Mouse (Mus musculus): ENCODE results near the gene Pde6c. TPM values are rescaled to one million over a fixed set of nuclear protein-coding genes. Genes with fewer than 3 reads are reported as not detected.
A peak's percentile ranks its signal among the peaks of the same experiment; 100 is the strongest.

Pde6c gene
- not detected in 2 replicates for polyA plus RNA-seq (2016; fragmentation: Nextera tagmentation; extraction: Ambion mirVana)

DNA sequence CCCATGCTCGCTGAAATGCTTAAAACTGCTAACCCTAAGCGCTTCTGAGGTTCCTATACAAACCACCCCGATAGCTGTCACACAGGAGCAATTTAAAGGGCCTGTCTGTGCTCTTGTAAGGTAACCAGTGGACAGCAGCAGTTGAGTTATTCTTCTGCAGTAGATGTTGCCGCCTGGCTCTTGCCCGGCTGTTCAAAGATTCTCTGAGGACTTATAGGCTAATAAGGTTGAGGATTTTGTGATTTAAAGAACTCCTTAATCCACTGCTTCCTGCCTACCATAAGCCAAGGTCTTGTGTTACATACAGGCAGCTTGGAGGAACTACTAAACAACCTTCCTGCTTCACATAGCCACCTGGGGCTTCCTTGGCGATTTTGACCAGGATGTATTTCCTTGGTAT lies at the start of gene Pde6c:
Gene Pde6c, plus strand, starts transcription at position 301 of the 400 bp plus-strand sequence.
- DNase-seq (ENCODE audit: low spot score): no peak
- Histone ChIP-seq H3K36me3 (replicated peaks) (no peaks in the 10 kb centered on the region), H3K9me3 (no peaks in the 10 kb centered on the region), H3K4me3 (no peak within 1 kb of the TSS), H3K27ac (replicated peaks) (no peak within 1 kb of the TSS), H3K4me1 (peaks cover 9% of the 10 kb centered on the region; the same call in 1 of the 2 replicates), H3K27me3 (replicated peaks; ENCODE audit: low read depth, poor library complexity, severe bottlenecking) (no peaks in the 10 kb centered on the region)
- 80% methylated on average over 6 of the region's 6 CpGs for WGBS

DNA sequence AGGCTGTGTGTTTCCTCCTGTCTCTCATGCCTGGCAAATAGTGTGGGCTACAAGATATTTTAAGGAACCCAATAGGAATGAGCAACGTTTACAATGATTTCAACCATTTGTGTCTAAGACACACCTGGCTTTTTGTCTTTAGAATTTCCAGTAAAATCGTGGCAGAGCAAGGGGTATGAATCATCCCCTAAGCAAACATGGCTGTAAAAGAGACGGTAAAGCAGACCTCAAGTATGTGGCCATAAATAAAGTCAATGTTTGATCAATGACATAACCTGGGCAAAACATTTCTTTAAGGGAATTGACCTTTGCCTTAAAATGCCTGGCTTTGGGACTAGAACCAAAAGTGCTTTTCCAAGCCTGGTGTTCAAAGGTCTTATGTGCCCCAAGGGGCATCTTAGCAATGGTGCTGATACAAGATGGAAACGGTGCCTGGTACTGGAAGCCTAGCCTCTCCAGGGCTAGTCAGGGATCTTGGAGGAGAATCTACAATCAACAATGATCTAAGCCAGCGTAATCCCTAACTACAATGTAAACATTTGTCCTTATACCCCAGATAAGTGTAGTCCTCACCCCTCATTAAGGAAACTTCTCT lies 49.6 kb upstream of the Pde6c start:
- no peak for DNase-seq (ENCODE audit: low spot score)
- WGBS: 81% methylated on average over 5 of the region's 5 CpGs
- H3K27me3 ChIP-seq (replicated peaks; ENCODE audit: low read depth, poor library complexity, severe bottlenecking): no peaks in the 10 kb centered on the region; the same call in 1 of the 2 replicates

GRCm38 (mm10) chr19:38085841-38086240 lies 46.7 kb upstream of the Pde6c start:
- Histone ChIP-seq H3K4me3 (no peak overlapping the region), H3K27ac (replicated peaks) (no peak overlapping the region), H3K36me3 (replicated peaks) (no peaks in the 10 kb centered on the region), H3K4me1 (no peaks in the 10 kb centered on the region), H3K27me3 (replicated peaks; ENCODE audit: low read depth, poor library complexity, severe bottlenecking) (no peaks in the 10 kb centered on the region; the same call in 1 of the 2 replicates), H3K9me3 (no peaks in the 10 kb centered on the region)
- DNase-seq (ENCODE audit: low spot score): no peak
- 87% methylated on average over 4 of the region's 4 CpGs for WGBS

More for the DNA sequence above, 49.6 kb upstream of the Pde6c start:
- H3K9me3 ChIP-seq: no peaks in the 10 kb centered on the region
- no peaks in the 10 kb centered on the region for H3K4me1 ChIP-seq
- no peak overlapping the region for H3K4me3 ChIP-seq
- no peaks in the 10 kb centered on the region for H3K36me3 ChIP-seq (replicated peaks)
- no peak overlapping the region for H3K27ac ChIP-seq (replicated peaks)

DNA sequence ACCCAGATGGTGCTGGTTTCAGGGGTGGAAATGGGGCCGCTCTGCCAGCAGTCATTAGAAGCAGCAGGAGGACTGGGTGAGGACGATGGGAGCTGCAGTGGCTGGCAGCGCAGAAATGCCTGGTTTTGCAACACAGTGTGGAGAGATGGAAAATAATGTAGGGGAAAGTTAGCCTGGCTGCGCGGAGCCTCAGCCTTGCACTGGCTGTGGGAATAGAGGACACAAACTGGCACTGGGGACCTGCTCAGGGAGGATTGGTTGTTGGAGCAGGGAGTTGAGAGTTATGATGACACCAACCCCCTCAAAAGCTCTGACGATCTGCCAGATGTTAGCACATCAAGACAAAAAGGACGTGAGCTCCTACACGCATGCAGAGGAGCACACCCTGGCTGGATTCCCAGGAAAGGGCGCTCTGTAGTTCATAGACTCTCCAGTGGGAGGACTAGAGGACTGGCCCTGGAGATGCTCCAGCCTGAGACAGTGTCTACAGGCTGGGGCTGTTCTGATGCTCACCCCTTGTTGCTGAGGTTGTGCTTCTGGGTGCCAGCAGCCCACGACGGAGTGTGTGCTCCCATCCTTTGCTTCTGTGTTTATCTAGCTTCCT lies 45.5 kb upstream of the Pde6c start:
- 66% methylated on average over 11 of the region's 11 CpGs for WGBS
- Histone ChIP-seq H3K36me3 (replicated peaks) (no peaks in the 10 kb centered on the region), H3K27ac (replicated peaks) (no peak overlapping the region), H3K4me1 (no peaks in the 10 kb centered on the region), H3K9me3 (no peaks in the 10 kb centered on the region), H3K27me3 (replicated peaks; ENCODE audit: low read depth, poor library complexity, severe bottlenecking) (no peaks in the 10 kb centered on the region; the same call in 1 of the 2 replicates), H3K4me3 (no peak overlapping the region)
- DNase-seq (ENCODE audit: low spot score): peak; percentile 30

- Histone ChIP-seq H3K9me3 (no peaks in the 10 kb centered on the region), H3K4me1 (no peaks in the 10 kb centered on the region), H3K27ac (replicated peaks) (no peak overlapping the region), H3K36me3 (replicated peaks) (no peaks in the 10 kb centered on the region), H3K27me3 (replicated peaks; ENCODE audit: low read depth, poor library complexity, severe bottlenecking) (peaks cover 11% of the 10 kb centered on the region), H3K4me3 (no peak overlapping the region)
- DNase-seq (ENCODE audit: low spot score): no peak
- 84% methylated on average over 8 of the region's 8 CpGs for WGBS
These were observed 43.2 kb upstream of the Pde6c start for GRCm38 (mm10) chr19:38089358-38089757.

- no peak for DNase-seq (ENCODE audit: low spot score)
These were observed 41.0 kb upstream of the Pde6c start for GRCm38 (mm10) chr19:38091512-38091985.

DNA sequence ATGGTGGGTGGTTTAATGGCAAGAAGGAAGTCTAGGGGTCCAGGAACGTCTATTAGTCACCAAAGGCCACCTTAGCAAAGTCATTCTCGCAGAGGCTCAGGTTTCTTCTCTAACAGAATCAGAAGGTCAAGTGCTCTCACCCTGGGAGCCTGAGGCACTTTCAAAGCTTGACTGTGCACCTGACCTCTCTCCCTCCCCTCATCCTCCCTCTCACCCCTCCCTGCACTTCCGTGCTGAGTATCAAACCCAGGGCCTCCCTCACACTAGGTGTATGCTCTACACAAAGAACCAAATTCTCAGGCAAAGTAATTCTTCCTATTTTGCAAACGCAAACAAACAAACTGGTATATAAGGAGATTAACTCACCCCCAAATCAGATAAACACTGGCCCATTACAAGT lies 36.4 kb upstream of the Pde6c start:
- Histone ChIP-seq H3K9me3 (no peaks in the 10 kb centered on the region), H3K27me3 (replicated peaks; ENCODE audit: low read depth, poor library complexity, severe bottlenecking) (peaks cover 79% of the 10 kb centered on the region), H3K4me3 (no peak overlapping the region), H3K27ac (replicated peaks) (no peak overlapping the region), H3K36me3 (replicated peaks) (no peaks in the 10 kb centered on the region), H3K4me1 (peaks cover 23% of the 10 kb centered on the region)
- DNase-seq (ENCODE audit: low spot score): peak; percentile 36
- WGBS: 6% methylated on average over 4 of the region's 4 CpGs

More at GRCm38 (mm10) chr19:38091512-38091985, 41.0 kb upstream of the Pde6c start:
- peaks cover 9% of the 10 kb centered on the region for H3K4me1 ChIP-seq
- H3K36me3 ChIP-seq (replicated peaks): no peaks in the 10 kb centered on the region
- no peak overlapping the region for H3K4me3 ChIP-seq
- H3K27ac ChIP-seq (replicated peaks): no peak overlapping the region
- H3K27me3 ChIP-seq (replicated peaks; ENCODE audit: low read depth, poor library complexity, severe bottlenecking): peaks cover 32% of the 10 kb centered on the region
- 72% methylated on average over 4 of the region's 4 CpGs for WGBS
- no peaks in the 10 kb centered on the region for H3K9me3 ChIP-seq

GRCm38 (mm10) chr19:38096858-38097758 lies 35.5 kb upstream of the Pde6c start, which contains the start of gene Ffar4:
Gene Ffar4 (plus strand): TSS chr19:38097071.
- peak; percentile 56 for DNase-seq (ENCODE audit: low spot score)
- peaks cover 23% of the 10 kb centered on the region for H3K4me1 ChIP-seq
- H3K4me3 ChIP-seq: peak within 1 kb of the TSS; percentile 53
- under 1% methylated on average over 77 of the region's 77 CpGs for WGBS
- H3K36me3 ChIP-seq (replicated peaks): no peaks in the 10 kb centered on the region
- H3K9me3 ChIP-seq: no peaks in the 10 kb centered on the region
- H3K27me3 ChIP-seq (replicated peaks; ENCODE audit: low read depth, poor library complexity, severe bottlenecking): peaks cover 80% of the 10 kb centered on the region
- H3K27ac ChIP-seq (replicated peaks): no peak within 1 kb of the TSS

DNA sequence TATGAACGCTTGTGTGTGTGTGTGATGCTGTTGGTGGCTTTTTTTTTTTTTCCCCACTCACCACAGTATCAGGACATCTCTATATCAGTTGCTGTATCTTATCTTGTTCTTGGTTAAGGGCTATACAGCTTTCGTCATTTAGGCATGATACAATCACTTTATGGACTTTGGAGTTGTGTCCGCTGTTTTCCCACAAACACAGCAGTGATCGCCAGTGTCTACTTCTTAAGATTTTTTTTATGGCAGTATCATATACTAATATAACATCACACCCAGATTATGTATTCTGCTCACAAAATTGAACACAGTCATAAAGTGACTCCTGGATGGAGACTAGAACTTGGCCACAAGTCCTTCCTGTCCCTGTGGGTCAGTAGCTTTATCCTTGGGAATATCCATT lies 24.7 kb upstream of the Pde6c start:
- H3K4me1 ChIP-seq: no peaks in the 10 kb centered on the region
- H3K36me3 ChIP-seq (replicated peaks): no peaks in the 10 kb centered on the region
- WGBS: 90% methylated on average over 4 of the region's 4 CpGs
- H3K27ac ChIP-seq (replicated peaks): no peak overlapping the region
- H3K27me3 ChIP-seq (replicated peaks; ENCODE audit: low read depth, poor library complexity, severe bottlenecking): 0 out of 2 replicates have a peak, but pooled peaks cover 11% of the 10 kb centered on the region
- no peak for DNase-seq (ENCODE audit: low spot score)
- H3K9me3 ChIP-seq: no peaks in the 10 kb centered on the region
- H3K4me3 ChIP-seq: no peak overlapping the region

- 91% methylated on average over 15 of the region's 15 CpGs for WGBS
- H3K27me3 ChIP-seq (replicated peaks; ENCODE audit: low read depth, poor library complexity, severe bottlenecking): 0 out of 2 replicates have a peak, but pooled peaks cover 9% of the 10 kb centered on the region
- H3K27ac ChIP-seq (replicated peaks): no peak overlapping the region
- no peak for DNase-seq (ENCODE audit: low spot score)
- H3K4me1 ChIP-seq: 0 out of 2 replicates have a peak, but pooled peaks cover 2% of the 10 kb centered on the region
- H3K4me3 ChIP-seq: no peak overlapping the region
- no peaks in the 10 kb centered on the region for H3K9me3 ChIP-seq
- no peaks in the 10 kb centered on the region for H3K36me3 ChIP-seq (replicated peaks)
These were observed 22.9 kb upstream of the Pde6c start for GRCm38 (mm10) chr19:38109506-38110242.

GRCm38 (mm10) chr19:38111056-38111455 lies 21.5 kb upstream of the Pde6c start:
- no peak overlapping the region for H3K27ac ChIP-seq (replicated peaks)
- no peaks in the 10 kb centered on the region for H3K9me3 ChIP-seq
- 0 out of 2 replicates have a peak, but pooled peaks cover 4% of the 10 kb centered on the region for H3K27me3 ChIP-seq (replicated peaks; ENCODE audit: low read depth, poor library complexity, severe bottlenecking)
- 80% methylated on average over 8 of the region's 8 CpGs for WGBS
- no peaks in the 10 kb centered on the region for H3K36me3 ChIP-seq (replicated peaks)
- H3K4me3 ChIP-seq: no peak overlapping the region
- DNase-seq (ENCODE audit: low spot score): no peak
- 0 out of 2 replicates have a peak, but pooled peaks cover 2% of the 10 kb centered on the region for H3K4me1 ChIP-seq
